Mouse (Mus musculus) brain, adult 2 months (tissue): ENCODE results near the gene Gm21861.
"Not testable (repeated sequence)": the region's sequence is repeated elsewhere in the genome, so short reads cannot be mapped to it uniquely, and the experiment has no call there.

Experiments used
- DNase-seq: peaks from one replicate; pipeline ENCODE4 v3.0.0; 2011; ENCODE audit warnings: low read depth, low spot score

Gene Gm21861

DNA sequence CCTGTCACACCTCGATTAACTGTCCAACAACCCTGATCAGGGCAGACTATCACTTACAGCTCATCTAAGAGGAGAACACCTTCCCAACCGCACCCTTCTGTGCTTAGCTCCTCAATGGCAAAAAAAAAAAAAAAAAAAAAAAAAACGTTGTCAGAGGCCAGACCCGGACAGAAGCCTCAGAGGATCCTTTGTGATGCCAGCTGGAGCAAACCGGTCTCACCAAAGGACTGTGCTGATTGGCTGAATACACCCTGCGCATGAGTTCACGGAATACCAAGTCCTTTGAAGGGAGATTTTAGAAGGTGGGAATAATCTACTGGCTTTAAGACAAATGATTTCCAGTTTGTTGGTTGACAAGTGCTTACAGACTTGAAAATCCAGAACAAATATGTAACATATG lies at the start of gene Gm21861:
Gene Gm21861, minus strand, starts transcription at position 101 of the 400 bp plus-strand sequence.
- not testable (repeated sequence) for DNase-seq
